Mouse (Mus musculus): Measurements from ENCODE around the gene Gm10638. TPM values are rescaled to one million over a fixed set of nuclear protein-coding genes. Genes with fewer than 3 reads are reported as not detected.

Gm10638 gene
- polyA plus RNA-seq, 1 experiment from 2014 or later: 7.0 TPM

GRCm38 (mm10) chr8:86766548-86767211 is 21.2 kb downstream of the Gm10638 start:
- WGBS: 88% methylated on average over 9 of the region's 9 CpGs
- no peak overlapping the region for H3K9ac ChIP-seq
- no peak overlapping the region for H3K4me2 ChIP-seq
- H3K27ac ChIP-seq (replicated peaks): no peak overlapping the region
- ATAC-seq (ENCODE audit: low read depth): no peak
- H3K4me3 ChIP-seq: no peak overlapping the region
- H3K27me3 ChIP-seq: no peaks in the 10 kb centered on the region
- no peaks in the 10 kb centered on the region for H3K4me1 ChIP-seq (replicated peaks)
- H3K36me3 ChIP-seq: no peaks in the 10 kb centered on the region
- no peaks in the 10 kb centered on the region for H3K9me3 ChIP-seq

- 77% methylated on average over 5 of the region's 5 CpGs for WGBS
- Histone ChIP-seq H3K36me3 (no peaks in the 10 kb centered on the region), H3K4me1 (replicated peaks) (no peaks in the 10 kb centered on the region), H3K9me3 (no peaks in the 10 kb centered on the region), H3K27ac (replicated peaks) (no peak overlapping the region), H3K4me2 (no peak overlapping the region), H3K27me3 (no peaks in the 10 kb centered on the region), H3K4me3 (no peak overlapping the region), H3K9ac (no peak overlapping the region)
- ATAC-seq (ENCODE audit: low read depth): no peak
Measured at GRCm38 (mm10) chr8:86768499-86768898, 23.0 kb downstream of the Gm10638 start.

- WGBS: 79% methylated on average over 1 of the region's 1 CpGs
- no peaks in the 10 kb centered on the region for H3K4me1 ChIP-seq (replicated peaks)
Measured at GRCm38 (mm10) chr8:86769945-86770715, 24.6 kb downstream of the Gm10638 start.

GRCm38 (mm10) chr8:86779207-86779606 is 33.7 kb downstream of the Gm10638 start:
- no peaks in the 10 kb centered on the region for H3K36me3 ChIP-seq
- H3K9ac ChIP-seq: no peak overlapping the region
- no peak overlapping the region for H3K4me2 ChIP-seq
- 75% methylated on average over 8 of the region's 8 CpGs for WGBS
- H3K27ac ChIP-seq (replicated peaks): no peak overlapping the region
- H3K4me1 ChIP-seq (replicated peaks): no peaks in the 10 kb centered on the region
- H3K4me3 ChIP-seq: no peak overlapping the region
- H3K27me3 ChIP-seq: no peaks in the 10 kb centered on the region
- no peak for ATAC-seq (ENCODE audit: low read depth)
- H3K9me3 ChIP-seq: no peaks in the 10 kb centered on the region

More at GRCm38 (mm10) chr8:86769945-86770715, 24.6 kb downstream of the Gm10638 start:
- Histone ChIP-seq H3K27me3 (no peaks in the 10 kb centered on the region), H3K9ac (no peak overlapping the region), H3K36me3 (no peaks in the 10 kb centered on the region), H3K4me3 (no peak overlapping the region), H3K27ac (replicated peaks) (no peak overlapping the region), H3K4me2 (no peak overlapping the region), H3K9me3 (no peaks in the 10 kb centered on the region)
- ATAC-seq (ENCODE audit: low read depth): no peak

- no peaks in the 10 kb centered on the region for H3K4me1 ChIP-seq (replicated peaks)
- H3K27me3 ChIP-seq: no peaks in the 10 kb centered on the region
- H3K4me3 ChIP-seq: no peak overlapping the region
- H3K36me3 ChIP-seq: no peaks in the 10 kb centered on the region
- 92% methylated on average over 8 of the region's 8 CpGs for WGBS
- ATAC-seq (ENCODE audit: low read depth): no peak
- H3K9ac ChIP-seq: no peak overlapping the region
- no peak overlapping the region for H3K4me2 ChIP-seq
- H3K9me3 ChIP-seq: no peaks in the 10 kb centered on the region
- H3K27ac ChIP-seq (replicated peaks): no peak overlapping the region
Measured at GRCm38 (mm10) chr8:86781094-86781493, 35.6 kb downstream of the Gm10638 start.

DNA sequence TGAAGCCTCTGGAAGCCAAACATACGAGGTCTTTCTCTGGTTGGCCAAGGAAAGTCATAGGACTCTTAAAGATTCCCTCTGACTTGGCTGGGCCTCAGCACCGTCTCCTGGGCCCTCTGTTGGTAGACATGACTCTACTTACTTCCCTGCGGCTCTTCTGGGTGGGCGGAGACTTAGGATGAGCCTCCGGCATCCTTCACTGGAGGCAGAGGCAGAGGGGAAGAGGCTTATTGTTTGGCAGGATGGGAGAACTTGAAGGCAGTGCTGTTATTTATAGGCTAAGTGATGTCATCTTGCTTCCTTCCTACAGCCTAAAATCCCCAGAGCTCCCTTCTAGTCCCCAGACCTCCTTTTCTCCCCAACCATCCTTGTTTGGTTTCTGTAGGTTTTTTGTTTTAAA is 41.0 kb downstream of the Gm10638 start:
- 54% methylated on average over 5 of the region's 5 CpGs for WGBS
- Histone ChIP-seq H3K27me3 (no peaks in the 10 kb centered on the region), H3K27ac (replicated peaks) (no peak overlapping the region), H3K9ac (no peak overlapping the region), H3K4me3 (no peak overlapping the region), H3K36me3 (no peaks in the 10 kb centered on the region), H3K4me2 (no peak overlapping the region), H3K4me1 (replicated peaks) (peaks cover 12% of the 10 kb centered on the region; the same call in 1 of the 2 replicates), H3K9me3 (no peaks in the 10 kb centered on the region)
- ATAC-seq (ENCODE audit: low read depth): no peak

DNA sequence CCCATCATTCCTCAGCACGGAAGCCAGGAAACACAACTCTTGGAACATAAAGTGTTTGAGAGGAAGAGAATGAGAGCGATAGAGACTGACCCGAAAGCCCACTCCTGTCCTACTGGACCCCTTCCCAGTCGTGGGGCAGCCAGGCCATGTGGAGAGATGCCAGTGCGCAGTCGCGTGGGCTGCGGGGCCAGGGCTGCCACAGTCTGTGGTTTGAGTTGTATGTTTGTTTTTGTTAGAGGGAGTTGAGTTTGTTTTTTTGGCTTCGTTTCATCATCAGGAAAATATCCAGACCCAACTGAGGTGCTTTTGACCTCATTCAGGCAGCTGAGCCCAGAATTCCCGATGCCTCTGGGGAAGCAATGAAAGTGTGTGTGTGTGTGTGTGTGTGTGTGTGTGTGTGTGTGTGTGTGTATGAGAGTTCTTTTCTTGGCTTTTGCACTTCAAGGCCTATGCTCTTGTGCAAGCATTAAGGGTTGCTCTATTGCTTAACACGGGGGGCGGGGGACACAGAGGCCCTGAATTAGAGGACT is 42.5 kb downstream of the Gm10638 start:
- Histone ChIP-seq H3K4me1 (replicated peaks) (peaks cover 12% of the 10 kb centered on the region; the same call in 1 of the 2 replicates), H3K36me3 (no peaks in the 10 kb centered on the region), H3K9me3 (no peaks in the 10 kb centered on the region), H3K27me3 (no peaks in the 10 kb centered on the region), H3K9ac (no peak overlapping the region), H3K4me2 (no peak overlapping the region), H3K27ac (replicated peaks) (no peak overlapping the region), H3K4me3 (no peak overlapping the region)
- ATAC-seq (ENCODE audit: low read depth): no peak
- 85% methylated on average over 12 of the region's 12 CpGs for WGBS

DNA sequence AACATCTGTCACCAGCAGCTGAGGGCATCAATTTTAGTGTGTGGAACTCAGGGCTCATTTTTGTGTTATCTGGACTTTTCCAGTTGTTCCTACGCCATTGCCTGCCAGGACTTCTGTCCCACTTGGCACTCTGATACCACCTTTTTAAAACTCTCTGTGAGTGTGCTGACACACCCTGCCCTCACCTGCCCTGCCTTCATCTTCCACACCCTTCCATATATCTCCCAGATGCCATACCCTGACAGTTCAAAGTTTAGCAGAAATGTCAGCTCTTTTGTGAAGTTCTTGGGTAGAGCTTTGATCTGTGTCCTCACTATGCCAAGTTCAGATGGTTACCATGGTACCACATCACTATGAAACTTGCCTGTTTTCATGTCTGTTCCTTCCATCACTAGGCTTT is 44.1 kb downstream of the Gm10638 start:
- H3K4me3 ChIP-seq: no peak overlapping the region
- H3K27me3 ChIP-seq: no peaks in the 10 kb centered on the region
- H3K4me1 ChIP-seq (replicated peaks): peaks cover 12% of the 10 kb centered on the region; the same call in 1 of the 2 replicates
- H3K9ac ChIP-seq: no peak overlapping the region
- no peaks in the 10 kb centered on the region for H3K9me3 ChIP-seq
- no peaks in the 10 kb centered on the region for H3K36me3 ChIP-seq
- H3K27ac ChIP-seq (replicated peaks): no peak overlapping the region
- WGBS: 81% methylated on average over 1 of the region's 1 CpGs
- no peak overlapping the region for H3K4me2 ChIP-seq
- no peak for ATAC-seq (ENCODE audit: low read depth)

DNA sequence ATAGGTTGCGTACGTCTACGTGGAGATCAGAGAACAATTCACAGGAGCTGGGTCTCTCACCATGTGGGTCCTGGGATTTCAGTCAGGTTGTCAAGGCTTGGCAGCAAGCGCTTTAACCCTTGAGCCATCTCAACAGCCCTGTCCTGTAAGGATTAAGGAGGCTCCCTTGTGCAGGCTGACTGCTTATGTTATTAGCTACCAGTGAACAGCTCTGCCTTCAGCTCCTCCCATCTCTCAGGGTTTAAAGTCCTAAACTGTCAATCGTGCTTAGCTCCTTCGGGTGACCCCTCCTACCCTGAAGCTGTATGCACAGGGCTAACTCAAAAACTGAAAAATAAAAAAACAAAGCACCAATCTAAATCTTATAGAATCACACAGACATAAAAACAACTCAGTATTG is 46.0 kb downstream of the Gm10638 start:
- 89% methylated on average over 6 of the region's 6 CpGs for WGBS
- H3K4me2 ChIP-seq: no peak overlapping the region
- no peaks in the 10 kb centered on the region for H3K9me3 ChIP-seq
- no peaks in the 10 kb centered on the region for H3K27me3 ChIP-seq
- H3K4me1 ChIP-seq (replicated peaks): peaks cover 12% of the 10 kb centered on the region; the same call in 1 of the 2 replicates
- ATAC-seq (ENCODE audit: low read depth): no peak
- H3K9ac ChIP-seq: no peak overlapping the region
- H3K4me3 ChIP-seq: no peak overlapping the region
- H3K36me3 ChIP-seq: no peaks in the 10 kb centered on the region
- no peak overlapping the region for H3K27ac ChIP-seq (replicated peaks)

DNA sequence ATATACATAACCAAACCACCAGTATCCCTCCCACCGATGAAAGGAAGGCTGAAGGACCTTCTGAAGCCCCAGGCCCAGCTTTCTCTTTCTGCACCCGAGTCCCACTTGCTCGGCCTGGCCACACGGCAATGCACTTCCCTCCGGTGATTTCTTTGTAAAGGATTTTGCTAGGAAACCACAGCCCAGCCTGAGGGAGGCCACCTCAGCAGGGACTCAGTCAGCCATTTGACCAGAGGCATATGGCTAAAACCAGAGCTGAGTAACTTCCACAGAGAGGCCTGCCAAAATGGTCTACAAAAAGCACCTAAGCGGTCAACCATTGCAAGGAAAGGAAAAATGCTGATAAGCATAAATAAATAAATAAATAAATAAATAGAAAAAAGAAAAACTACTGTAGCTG is 49.2 kb downstream of the Gm10638 start:
- Histone ChIP-seq H3K9me3 (no peaks in the 10 kb centered on the region), H3K4me1 (replicated peaks) (peaks cover 11% of the 10 kb centered on the region), H3K4me2 (no peak overlapping the region), H3K4me3 (no peak overlapping the region), H3K36me3 (no peaks in the 10 kb centered on the region), H3K9ac (no peak overlapping the region), H3K27ac (replicated peaks) (no peak overlapping the region), H3K27me3 (no peaks in the 10 kb centered on the region)
- 46% methylated on average over 6 of the region's 6 CpGs for WGBS
- ATAC-seq (ENCODE audit: low read depth): no peak
